Mouse (Mus musculus) CD4-positive, CD25-positive, alpha-beta regulatory T cell, adult 2 months (primary cell): Measurements from ENCODE around the gene Them5.

Experiments
- DNase-seq: peaks from one replicate; pipeline ENCODE4 v3.0.0-alpha.2; 2012; ENCODE audit warnings: low read depth, low spot score

The Them5 gene

DNA sequence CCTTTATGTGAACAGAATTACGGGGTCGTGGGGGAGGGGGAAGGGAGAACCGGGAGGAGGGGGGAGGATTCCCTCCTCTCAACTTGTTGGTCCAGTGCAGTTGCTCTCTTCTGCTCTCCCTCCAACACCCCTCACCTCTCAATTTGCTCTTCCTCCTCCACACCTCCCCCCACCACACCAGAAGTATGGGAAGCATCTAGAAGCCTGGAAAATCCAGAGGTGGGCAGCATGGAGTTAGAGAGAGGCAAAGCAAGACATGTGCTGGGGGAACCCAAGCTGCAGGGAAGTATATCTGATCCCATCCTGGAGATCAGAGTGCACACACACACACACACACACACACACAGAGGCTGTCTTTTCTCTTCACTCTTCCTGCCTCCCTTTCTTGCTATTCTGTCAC lies 30.1 kb downstream of the Them5 start:
- DNase-seq, result no peak

DNA sequence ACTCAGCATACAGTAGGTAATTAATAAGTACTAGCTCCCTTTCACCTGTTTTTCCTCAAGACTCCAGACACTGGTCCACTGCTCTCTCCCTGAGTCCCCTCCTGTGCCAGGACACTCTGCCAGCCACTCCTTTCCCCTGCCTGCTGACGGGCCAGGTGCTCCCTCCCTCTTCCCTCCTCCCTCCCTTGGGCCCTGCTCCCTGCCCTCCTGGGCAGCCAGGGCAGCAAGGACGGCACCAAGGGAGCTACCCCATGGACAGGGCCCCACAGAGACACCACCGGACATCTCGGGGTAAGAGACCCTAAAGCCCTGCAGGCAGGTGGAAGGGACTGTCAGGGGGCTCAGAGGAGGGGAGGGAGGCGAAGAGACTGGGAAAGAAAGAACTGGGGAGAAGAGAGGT lies 30.7 kb downstream of the Them5 start, which contains the start of gene Rorc:
Gene Rorc (plus strand): TSS at position 154 of the 400 bp plus-strand sequence.
- no peak for DNase-seq

DNA sequence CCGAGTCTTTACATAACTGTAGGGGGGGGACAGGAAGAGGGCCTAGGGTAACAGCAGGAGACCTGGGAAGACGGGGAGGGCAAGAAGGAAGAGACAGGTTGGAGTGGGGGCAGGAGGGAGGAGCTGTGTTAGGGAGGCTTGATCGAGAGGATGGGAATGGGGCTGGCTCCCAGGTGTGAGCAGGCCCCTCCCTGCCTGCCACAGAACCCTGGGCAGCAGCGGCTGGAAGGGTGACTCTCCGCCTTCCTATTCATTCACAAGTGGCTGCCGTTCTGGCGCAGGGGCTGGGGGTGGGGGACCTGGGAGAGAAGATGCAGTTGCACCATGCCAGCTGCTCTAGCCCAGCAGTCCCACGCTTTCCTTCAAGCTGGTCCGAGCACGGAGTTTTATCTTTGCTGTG lies 31.2 kb downstream of the Them5 start:
- no peak for DNase-seq

DNA sequence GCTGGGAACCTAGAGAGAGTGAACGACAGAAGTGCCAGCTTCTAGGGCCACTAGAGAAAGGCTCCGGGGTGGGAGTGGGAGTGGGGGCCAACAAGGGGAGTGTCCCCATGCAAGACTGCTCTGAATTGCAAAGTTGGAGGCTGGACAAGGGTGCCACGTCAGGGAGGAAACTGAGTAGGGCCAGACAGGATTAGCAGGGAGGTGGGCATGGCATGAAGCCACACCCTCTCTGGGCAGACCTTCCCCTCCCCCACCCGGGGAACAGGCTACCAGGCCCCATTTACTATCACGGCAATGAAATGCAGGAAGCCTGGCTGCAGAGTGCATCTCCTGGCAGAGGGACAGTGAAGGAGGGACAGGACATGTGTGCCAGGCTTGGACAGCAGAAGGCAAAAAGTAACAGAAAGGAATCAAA lies 31.7 kb downstream of the Them5 start:
- DNase-seq, result no peak

DNA sequence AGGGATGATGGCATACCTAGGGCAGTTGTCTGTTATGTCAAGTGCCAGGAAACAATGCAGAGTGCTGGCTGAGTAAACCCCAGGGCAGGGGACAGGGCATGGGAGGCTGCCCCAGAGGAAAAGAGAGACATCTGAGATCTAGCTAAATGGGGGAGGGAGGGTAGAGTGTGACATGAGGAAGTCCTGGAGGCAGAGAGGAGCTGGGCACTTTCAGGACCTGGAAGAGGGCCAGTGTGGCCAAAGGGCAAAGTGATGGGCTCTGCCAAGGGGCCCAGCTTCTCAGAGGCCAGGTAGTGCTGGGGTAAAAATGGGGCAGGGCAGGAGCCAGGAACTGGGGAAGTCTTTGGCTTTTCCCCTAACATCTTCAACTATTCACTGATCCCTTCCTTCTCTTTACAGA lies 32.7 kb downstream of the Them5 start:
- no peak for DNase-seq

DNA sequence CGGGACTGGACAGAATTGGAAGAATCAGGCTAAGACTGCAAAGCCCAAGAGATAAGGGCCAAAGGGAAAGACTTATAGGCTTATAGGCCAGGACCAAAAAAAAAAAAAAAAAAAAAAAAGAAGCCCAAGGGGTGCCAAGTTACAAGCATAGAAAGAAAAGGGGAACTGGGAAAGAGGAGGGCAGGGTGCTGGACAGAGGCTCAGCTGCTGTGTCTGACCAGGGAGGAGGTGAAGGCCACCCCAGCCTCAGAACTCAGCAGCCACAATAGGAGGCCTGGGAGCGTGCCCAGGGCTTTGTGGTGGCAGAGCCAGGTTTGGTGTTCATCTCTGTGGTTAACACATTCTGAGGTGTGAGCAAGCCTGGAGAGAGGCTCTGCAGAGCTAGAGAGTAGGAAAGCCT lies 33.2 kb downstream of the Them5 start:
- DNase-seq, result no peak

DNA sequence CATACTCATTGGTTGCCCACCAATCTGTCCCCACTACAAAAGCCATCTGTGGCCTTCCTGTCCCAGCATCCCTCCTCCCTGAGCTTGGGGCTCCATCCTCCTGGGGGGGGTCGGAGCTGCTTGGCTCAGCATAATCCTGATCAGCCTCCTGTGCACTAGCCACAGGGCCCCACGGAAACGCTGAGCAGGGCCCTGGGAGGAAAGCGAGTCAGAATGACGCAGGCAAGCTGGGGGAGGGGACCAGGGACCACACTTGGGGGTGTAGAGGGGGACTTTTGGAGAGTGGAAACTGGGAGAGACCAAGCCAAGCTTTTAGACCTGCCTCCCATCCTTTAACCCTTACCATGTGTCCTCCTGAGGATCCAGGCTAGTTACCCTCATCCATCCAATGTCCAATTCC lies 34.0 kb downstream of the Them5 start:
- DNase-seq, result peak; percentile 32

DNA sequence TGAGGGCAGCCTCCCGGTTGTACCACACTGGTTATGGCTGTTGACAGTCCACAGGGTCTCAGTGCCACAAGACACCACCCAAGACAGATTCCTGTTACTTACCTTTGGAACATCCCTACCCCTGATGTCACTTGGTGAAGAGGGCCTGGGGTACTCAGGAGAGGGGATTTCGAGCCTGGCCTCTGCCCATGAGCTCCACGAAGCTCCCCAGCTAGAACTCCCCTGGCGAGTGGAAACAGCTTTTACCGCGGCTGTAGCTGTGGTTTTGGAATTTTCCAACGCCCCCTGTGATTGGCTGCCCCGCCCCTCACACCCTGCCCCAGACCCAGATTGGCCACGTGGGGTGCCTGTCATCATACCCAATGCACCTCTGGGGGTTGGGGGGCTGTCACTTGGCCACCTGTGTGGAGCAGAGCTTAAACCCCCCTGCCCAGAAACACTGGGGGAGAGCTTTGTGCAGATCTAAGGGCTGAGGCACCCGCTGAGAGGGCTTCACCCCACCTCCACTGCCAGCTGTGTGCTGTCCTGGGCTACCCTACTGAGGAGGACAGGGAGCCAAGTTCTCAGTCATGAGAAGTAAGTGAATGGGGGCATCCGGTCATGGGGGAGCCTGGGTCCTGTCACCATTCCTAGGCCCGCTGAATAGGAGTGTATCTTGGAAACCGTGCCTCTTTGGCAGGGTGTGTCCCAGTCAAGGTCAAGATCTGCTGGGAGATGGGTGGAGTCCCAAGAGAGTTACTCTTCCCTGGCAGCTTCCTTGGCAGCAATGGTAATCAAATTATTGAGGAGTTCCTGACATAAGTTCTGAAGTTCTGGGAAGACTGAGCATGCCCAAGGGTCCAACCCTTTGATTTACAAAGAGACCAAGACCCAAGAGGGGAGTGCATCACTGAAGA lies 35.4 kb downstream of the Them5 start:
- peak; percentile 31 for DNase-seq

DNA sequence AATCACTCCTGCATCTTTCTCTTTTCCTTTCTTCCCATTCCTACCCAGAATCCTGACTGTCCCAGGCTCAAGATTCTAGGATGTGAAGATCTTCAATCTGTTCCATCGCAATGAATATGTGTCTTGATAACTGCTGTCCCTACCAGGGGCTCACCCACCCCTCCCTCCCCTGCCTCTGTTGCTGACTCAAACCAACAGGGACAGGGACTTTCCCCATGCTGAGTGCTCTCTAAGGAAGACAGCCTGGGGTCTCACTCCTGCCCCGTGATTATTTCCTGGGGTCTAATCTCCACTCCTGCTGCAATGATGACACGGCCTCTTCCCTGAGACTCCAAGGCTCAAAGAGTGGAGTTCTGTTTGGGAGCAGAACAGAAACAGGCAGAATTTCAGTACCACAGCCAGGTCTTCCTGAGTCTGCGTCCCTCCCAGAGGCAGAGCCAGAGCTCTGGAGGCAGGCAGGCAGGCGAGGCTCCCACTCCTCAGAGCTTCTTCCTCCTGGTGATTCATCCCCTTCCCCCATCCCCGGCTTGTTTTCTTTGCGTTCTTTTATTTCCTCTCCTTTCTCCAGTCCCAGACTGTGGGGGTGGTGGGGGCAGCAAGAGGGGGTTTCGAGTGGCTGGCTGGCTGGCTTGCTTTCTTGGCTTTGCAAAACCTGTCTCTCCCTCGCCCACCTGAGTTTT lies 38.1 kb downstream of the Them5 start:
- peak; percentile 45 for DNase-seq

DNA sequence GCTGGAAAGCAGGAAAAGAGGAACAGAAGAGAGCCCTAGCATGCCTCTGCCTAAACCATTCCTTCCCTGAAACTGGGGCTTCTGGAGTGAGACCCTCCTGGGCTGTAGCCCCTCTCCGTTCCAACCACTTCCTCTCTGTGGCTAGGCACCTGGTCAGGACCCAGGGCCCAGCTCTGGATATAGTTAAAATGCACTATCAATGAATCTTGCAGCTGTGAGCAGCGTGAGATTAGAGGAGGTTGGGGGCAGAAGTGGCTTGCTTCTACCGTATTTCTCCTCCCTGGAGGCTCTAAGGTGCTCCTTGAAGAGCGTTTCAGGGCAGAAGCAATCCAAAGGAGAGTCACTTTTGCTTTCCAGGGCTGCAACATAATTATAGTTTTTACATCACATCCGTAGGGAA lies 40.4 kb downstream of the Them5 start:
- no peak for DNase-seq

DNA sequence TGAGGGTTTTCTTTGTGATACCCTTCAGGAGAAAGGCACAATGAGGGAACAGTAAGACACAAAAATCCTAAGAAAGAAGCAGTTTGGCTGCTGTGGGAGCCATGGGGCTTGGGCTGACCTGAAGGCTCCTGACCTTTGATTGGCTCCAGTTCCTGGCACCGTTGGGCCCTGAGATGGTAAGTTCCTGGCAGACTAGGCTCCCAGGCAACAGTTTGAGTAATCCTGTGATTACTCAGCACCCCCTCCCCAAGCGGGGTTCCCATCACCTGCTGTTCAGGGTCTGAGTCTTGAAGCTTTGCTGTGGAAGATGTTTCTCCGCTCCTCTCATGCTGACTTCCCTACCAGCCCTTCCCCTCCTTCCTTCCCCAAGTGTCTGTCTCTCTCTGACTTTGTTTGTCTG lies 41.6 kb downstream of the Them5 start:
- DNase-seq, result no peak

DNA sequence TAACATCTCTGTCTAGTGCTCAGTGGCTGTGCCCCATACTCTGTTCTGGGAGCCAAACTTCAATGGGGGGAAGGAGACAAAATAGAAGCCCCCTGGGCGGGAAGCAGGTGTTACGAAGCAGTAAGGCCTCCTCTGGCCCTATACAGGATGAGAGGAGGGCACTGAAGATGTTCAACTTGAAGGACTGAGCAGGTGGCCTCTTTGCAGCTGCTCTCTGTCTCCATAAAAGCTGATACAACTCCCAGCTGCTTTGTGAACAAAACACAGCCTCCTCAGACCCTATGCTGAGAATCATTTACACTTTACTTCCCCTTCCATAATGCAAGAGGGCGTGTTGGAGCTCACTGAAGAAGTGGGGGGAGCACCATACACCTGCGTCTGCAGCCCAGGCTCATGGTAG lies 44.8 kb downstream of the Them5 start:
- no peak for DNase-seq

DNA sequence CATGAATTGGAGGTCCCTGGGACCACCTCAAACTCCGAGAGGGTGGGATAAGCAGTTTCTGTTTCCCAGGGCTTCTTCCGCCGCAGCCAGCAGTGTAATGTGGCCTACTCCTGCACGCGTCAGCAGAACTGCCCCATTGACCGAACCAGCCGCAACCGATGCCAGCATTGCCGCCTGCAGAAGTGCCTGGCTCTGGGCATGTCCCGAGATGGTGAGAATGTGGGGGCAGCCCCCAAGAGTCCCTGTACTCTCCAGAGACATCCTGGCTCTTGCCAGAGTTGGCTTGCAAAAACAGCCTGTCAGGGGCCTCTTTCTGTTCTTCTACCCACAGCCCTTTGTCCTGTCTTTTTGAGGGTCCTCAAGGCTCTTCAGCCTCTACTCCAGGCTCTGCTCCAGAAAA lies 45.5 kb downstream of the Them5 start:
- no peak for DNase-seq

DNA sequence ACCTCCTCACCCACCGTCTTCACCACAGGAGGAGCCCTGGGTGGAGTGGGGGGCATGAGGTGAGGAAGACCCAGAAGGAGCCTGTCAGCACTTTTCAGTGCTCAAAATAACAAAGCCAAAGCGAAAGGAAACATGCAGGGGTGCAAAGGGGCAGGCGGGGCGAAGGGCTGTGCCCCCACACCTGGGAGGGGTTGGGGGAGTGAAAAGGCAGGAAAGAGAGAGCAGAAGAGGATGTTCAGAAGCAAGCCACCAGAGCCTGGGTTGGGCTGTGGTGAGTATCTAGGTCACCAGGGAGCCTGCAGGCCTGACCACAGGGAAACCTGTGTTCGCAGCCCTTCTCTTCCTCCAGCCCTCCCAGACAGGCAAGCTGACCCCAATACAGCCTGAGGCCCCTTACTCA lies 46.1 kb downstream of the Them5 start:
- peak; percentile 54 for DNase-seq

DNA sequence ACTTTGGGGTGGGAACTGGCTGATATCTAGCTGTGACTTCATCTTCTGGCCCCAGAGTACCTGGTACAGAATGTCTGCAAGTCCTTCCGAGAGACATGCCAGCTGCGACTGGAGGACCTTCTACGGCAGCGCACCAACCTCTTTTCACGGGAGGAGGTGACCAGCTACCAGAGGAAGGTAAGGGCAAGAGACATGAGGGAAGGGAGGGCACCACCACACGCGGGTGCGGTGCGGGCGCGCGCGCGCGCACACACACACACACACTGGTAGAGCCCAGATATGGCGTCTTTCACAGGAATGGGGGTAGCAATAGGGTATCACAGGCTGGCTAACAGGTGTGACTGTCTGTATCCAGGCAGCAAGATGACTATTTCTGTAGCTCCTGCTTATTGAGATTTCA lies 47.5 kb downstream of the Them5 start:
- DNase-seq, result no peak

DNA sequence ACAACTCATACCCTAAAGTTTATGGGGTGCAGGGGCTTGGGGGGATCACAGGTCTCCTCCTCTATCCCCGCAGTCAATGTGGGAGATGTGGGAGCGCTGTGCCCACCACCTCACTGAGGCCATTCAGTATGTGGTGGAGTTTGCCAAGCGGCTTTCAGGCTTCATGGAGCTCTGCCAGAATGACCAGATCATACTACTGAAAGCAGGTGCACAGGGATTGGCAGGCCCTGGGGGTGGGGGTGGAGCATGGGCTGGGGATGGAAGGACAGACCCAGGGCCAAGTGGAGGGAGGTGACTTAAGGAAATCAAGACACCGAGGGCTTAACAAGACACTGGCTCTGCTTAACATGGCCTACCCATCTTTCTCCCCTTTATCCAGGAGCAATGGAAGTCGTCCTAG lies 49.1 kb downstream of the Them5 start:
- no peak for DNase-seq

DNA sequence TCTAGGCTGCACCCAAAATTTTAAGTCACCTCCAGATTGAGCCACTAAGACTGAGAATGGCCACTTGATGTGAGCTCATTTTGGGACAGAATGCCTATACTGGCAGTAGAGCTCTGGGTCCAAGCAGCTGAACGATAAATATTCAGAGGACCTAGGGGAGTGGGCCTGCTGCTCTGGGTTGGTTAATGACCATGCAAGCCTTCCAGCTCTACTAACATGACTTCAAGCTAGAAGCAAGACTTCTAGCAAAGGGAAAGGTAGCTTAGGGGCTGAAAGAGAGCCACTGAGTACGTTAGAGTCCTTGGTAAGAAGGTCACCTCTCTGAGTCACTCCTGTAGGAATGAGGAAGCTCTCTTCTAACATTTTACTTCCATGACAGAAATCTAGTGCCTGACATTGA lies 50.2 kb downstream of the Them5 start:
- DNase-seq, result no peak

DNA sequence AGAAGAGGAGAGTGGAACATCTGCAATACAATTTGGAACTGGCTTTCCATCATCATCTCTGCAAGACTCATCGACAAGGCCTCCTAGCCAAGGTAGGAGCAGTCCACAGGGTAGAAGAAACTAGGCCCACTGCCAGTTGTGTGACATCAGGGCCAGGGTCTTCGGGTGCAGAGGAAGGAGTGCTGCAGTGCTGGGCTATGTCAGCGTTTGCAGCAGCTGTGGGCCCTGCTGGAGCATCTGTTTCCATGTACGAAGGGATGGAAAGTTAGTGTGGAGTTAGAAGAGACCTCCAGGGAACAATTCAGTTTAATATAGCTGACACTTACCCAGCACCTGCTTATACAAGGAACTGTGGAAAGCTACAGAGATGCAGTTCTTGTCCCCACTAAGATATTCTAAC lies 51.1 kb downstream of the Them5 start:
- no peak for DNase-seq

DNA sequence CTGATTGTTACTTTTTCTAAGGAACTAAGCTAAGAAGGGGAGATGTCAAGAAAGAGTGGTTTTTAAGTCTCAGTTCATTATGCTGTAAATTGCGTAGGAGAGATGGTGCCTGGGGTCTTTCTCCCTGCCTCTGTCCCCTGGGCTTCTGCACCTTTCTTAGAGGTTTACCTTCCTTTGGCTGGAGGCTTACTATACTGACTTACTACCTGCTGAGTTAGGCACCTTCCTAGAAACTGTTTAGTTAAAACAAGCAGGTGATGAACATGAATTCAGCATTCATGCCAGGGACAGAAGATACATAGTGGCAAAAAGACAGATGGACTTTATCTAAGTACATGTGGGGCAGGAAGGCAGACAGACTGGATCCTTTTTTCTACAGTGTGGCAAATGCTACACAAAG lies 54.4 kb downstream of the Them5 start:
- no peak for DNase-seq

DNA sequence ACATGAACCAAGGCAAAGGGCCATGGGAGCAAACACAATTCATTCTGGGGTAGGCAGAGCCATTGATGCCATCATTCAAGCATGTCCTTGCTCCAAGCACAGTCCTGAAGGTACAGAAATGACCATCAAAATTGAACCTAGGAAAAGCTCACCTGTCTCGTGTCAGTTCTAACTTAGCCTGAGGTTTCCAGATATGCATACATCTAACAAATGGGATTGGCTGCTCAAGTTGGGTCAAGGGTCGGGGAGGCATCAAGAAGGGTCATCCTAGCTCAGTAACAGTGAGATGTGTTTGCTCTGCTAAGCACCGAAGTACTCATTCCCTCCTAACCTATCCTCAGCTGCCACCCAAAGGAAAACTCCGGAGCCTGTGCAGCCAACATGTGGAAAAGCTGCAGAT lies 55.0 kb downstream of the Them5 start:
- no peak for DNase-seq
